Mouse (Mus musculus): ENCODE measurements at regions not wholly inside any gene's neighbourhood (a gene's known extent, or its start where the extent isn't known, plus 50 kb on each side); places are given as distances from the start of the nearest gene placed in this dataset.
A peak's percentile ranks its signal among the peaks of the same experiment; 100 is the strongest.

DNA sequence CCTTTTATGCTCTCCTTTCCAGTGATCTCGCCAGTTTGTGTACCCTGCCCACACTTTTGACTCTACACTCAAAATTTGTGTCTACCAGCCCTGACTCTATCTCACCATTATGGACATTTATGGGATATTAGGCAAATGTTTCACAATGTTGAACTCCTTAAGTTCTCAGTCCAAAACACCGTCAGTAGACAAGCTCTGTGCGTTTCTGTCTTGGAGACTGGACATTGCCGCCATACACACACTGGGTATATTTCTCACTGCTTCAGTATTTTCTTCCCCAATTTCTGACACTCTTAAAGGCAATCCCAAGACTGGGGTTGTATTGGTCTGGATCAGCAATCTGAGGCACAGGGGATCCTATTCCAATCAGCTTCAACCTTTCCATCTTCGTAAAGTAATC is 75.6 kb downstream of the Oxgr1 start:
- no peak for DNase-seq

DNA sequence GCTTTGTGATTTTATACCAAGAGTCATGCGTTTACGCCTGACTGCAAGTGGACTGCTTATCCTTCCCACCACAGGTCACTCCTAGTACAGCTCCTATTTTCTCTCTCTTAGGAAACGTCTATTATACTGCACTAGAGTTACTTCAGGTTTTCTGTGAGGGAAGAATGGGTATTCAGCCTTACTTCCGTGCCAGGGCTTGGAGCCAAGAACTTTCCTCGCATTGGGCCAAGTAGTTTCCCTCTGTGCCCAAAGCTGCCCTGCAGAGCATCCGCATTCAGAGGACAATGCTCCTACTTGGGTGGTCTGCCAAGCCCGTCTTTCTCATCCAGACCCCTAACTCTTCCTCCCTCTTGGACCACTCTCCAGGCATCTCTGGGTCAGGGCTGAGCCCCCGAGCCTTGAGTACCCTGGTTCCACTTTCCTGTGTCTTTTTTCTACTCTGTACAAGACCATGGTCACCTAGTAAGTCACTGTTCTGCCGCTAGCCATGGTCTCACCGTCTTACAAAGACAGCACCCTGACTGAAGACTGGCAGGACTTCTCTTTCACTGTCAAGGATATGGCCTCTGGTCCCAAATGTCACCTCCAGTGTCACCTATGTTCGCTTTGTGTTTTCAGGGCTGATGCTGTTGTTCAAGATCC is 76.3 kb downstream of the Oxgr1 start:
- peak; percentile 25 for DNase-seq

DNA sequence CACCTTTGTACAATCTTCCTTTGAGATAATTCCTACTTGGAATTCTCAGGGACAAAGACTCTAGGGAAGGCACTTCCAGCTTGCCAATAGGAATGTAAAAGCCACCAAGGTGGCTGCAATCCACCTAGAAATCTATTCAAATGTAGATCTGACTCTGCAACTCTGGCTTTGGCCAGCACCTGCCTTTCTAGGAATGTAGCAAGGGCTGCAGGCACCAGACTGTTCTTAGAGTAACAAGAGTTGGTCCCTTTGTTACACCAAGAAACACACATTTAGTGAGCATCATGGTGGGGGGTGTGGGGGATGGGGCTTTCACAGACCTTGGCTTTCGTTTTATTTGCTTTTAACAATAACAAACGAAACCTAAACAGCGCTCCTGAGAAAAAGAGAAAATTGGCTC is 78.5 kb downstream of the Oxgr1 start:
- DNase-seq, result no peak

DNA sequence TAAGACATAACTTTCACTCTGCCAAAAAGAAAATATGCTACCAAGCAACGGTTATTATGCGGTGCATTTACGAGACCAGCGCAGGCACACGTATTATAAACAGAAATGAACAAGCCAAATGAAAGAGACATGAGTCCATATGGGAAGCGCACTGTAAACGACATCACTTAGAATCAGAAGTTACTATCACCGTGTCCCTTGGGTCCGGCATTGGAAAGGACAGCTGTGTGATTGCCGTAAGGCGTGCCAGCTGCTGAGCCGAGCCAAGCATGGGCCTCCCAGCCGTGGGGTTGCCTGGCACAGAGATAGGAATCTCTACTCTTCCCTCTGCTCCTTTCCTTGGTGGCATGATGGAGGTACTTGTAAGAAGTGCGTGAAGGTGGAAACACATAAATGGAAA is 88.4 kb downstream of the Oxgr1 start:
- no peak for DNase-seq

DNA sequence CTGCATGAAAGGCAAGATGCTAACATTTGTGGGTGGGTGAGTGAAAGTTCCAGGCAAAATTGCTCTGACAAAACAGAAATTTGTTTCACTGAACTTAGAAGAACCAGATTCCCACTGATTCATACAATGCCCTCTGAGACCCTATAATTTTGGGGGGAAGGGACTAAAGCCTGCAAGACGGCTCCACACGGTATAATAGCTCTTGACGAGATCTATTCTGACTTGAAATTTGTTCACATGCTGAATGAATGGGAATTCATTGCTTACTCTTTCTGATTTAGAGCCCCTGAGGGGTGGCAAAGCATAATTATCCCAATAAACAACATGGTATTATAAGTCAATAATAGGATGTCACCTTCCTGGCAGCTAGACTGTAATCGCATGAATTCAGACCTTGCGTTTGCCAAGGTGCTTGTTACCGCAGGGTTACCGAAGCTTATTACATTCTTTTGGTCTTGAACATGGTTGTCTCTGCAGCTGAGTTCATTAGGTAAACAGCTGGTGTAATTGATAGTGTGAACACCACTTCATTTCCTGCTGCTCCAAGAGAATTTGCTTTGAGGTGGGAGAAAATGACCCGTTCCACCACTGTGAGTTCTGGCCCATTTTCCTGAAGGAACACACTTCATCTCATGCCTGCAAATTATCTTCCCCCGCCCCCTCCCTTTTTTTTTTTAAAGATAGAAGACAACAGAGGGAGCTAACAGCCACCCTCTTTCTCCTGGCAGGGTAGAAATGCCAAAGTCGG is 89.2 kb downstream of the Oxgr1 start:
- no peak for DNase-seq

Data from cerebellum, adult 9-11 months (tissue).